In genomic region chr15:83422299-83422981, GRCm38 (mm10) we compare ENCODE assay signal across 11 mouse cellular contexts. TPM values are rescaled to one million over a fixed set of nuclear protein-coding genes. Genes with fewer than 3 reads are reported as not detected.
DNase-seq lines count a peak whose midpoint lies in the region; ATAC-seq and TF ChIP-seq lines count a peak whose summit lies in the region.
"Had no signal": no experiment of that assay in that cellular context is flagged by ENCODE, and none has a peak within 500 bp of the region (broad histone marks: within the 10 kb centered on the region; RNA-seq: fewer than 3 reads in every experiment).

No protein-coding gene starts in this region.

- H3K9ac ChIP-seq in heart, postnatal 0 days (replicated peaks; ENCODE audit: low read depth, low read length) = no peak overlapping the region
- H3K9ac ChIP-seq: embryonic facial prominence, embryonic 15.5 days had no signal

- peak overlapping the region; percentile 8; the same call in 1 of the 2 replicates for H3K4me3 ChIP-seq in heart, embryonic 10.5 days
- H3K4me3 ChIP-seq in bone marrow, adult 2 months (replicated peaks; ENCODE audit: control insufficient read depth, low read depth, low read length) = peak overlapping the region; percentile 47
- no peak overlapping the region for H3K4me3 ChIP-seq in heart, postnatal 0 days (ENCODE audit: low read depth, low read length)
- H3K4me3 ChIP-seq: embryonic facial prominence, embryonic 15.5 days had no signal

- H3K4me1 ChIP-seq in heart, embryonic 10.5 days = peaks cover 72% of the 10 kb centered on the region
- peaks cover 9% of the 10 kb centered on the region for H3K4me1 ChIP-seq in bone marrow, adult 2 months (ENCODE audit: control insufficient read depth, insufficient read depth, low read length)
- peaks cover 79% of the 10 kb centered on the region for H3K4me1 ChIP-seq in heart, postnatal 0 days (ENCODE audit: control insufficient read depth, insufficient read depth)

- no peak for TF ChIP-seq POLR2A in bone marrow, adult 2 months (IDR thresholded peaks at IDR 0.05; ENCODE audit: borderline replicate concordance, control insufficient read depth, low read depth, low read length)

- ATAC-seq in heart, postnatal 0 days (ENCODE audit: insufficient read depth, low read depth) = no peak

- TF ChIP-seq CTCF in bone marrow, adult 2 months (IDR thresholded peaks at IDR 0.05; ENCODE audit: control insufficient read depth, insufficient read depth, low read length) = no peak
- no peak for TF ChIP-seq CTCF in heart, postnatal 0 days (IDR thresholded peaks at IDR 0.05; ENCODE audit: low read depth)

- 71% methylated on average over 15 of the region's 15 CpGs for WGBS in heart, embryonic 10.5 days
- WGBS in bone marrow, adult 2 months = 70% methylated on average over 15 of the region's 15 CpGs
- WGBS in heart, postnatal 0 days = 57% methylated on average over 15 of the region's 15 CpGs

- H3K4me2 ChIP-seq in heart, postnatal 0 days (ENCODE audit: low read depth, low read length) = no peak overlapping the region
- H3K4me2 ChIP-seq: embryonic facial prominence, embryonic 15.5 days had no signal

- intact Hi-C loops in heart, postnatal 36 days (cut with DNase I) = no loop called here

- no peak for TF ChIP-seq EP300 in heart, postnatal 0 days (IDR thresholded peaks at IDR 0.05; ENCODE audit: low read depth)

- H3K27ac ChIP-seq in heart, embryonic 10.5 days = peak overlapping the region; percentile 64; the same call in 1 of the 2 replicates
- peak overlapping the region; percentile 89 for H3K27ac ChIP-seq in bone marrow, adult 2 months (ENCODE audit: control insufficient read depth, insufficient read depth, low read depth, low read length, poor library complexity)
- peak overlapping the region; percentile 80 for H3K27ac ChIP-seq in heart, postnatal 0 days (ENCODE audit: low read depth)
- H3K27ac ChIP-seq: embryonic facial prominence, embryonic 15.5 days had no signal

- H3K27me3 ChIP-seq in heart, embryonic 10.5 days (ENCODE audit: insufficient read depth, poor library complexity, severe bottlenecking) = no peaks in the 10 kb centered on the region
- no peaks in the 10 kb centered on the region for H3K27me3 ChIP-seq in heart, postnatal 0 days (ENCODE audit: control insufficient read depth, insufficient read depth, low read length)
- H3K27me3 ChIP-seq: embryonic facial prominence, embryonic 15.5 days had no signal

- DNase-seq in heart, embryonic 10.5 days (ENCODE audit: low spot score) = no peak
- DNase-seq in heart, postnatal 36 days = no peak
- no peak for DNase-seq in heart, postnatal 0 days (ENCODE audit: low spot score)
- peak; percentile 47 for DNase-seq in naive thymus-derived CD4-positive, alpha-beta T cell, adult 2 months (ENCODE audit: low read depth)
- no peak for DNase-seq in left cerebral cortex, adult 18-20 months (ENCODE audit: low spot score in 2 of 2)
- DNase-seq in left cerebral cortex, adult 9 months (ENCODE audit: low spot score in 2 of 2) = no peak
- DNase-seq in ovary, adult 18-20 months (ENCODE audit: low spot score) = no peak
- DNase-seq: kidney, adult 18-20 months; thymus, adult 2 months had no signal

- no peaks in the 10 kb centered on the region for H3K36me3 ChIP-seq in heart, embryonic 10.5 days
- no peaks in the 10 kb centered on the region for H3K36me3 ChIP-seq in heart, postnatal 0 days (replicated peaks; ENCODE audit: control insufficient read depth, insufficient read depth, low read length)
- H3K36me3 ChIP-seq: embryonic facial prominence, embryonic 15.5 days had no signal

- H3K9me3 ChIP-seq in heart, embryonic 10.5 days = no peaks in the 10 kb centered on the region
- no peaks in the 10 kb centered on the region for H3K9me3 ChIP-seq in heart, postnatal 0 days (replicated peaks; ENCODE audit: control insufficient read depth, low read length)
- H3K9me3 ChIP-seq: embryonic facial prominence, embryonic 15.5 days had no signal

RNA-seq across cellular contexts. Expression of gene Pacsin2, which starts 42.0 kb away (rescaled TPM):
- 81.9 and 82.4 TPM in 2 replicates for polyA plus RNA-seq in heart, embryonic 10.5 days (2016; fragmentation: Nextera tagmentation; extraction: Ambion mirVana)
- 100 to 1,000 TPM; 174 to 191 TPM for total RNA-seq in heart, postnatal 36 days (2021)
- 47.6 and 48.2 TPM in 2 replicates for polyA plus RNA-seq in bone marrow, adult 2 months (2011; ENCODE audit: insufficient read depth, insufficient read length, low replicate concordance, missing spikeins)
- 65.0 and 78.0 TPM in 2 replicates for total RNA-seq in heart, postnatal 0 days (2014; rRNA removed; ENCODE audit: low replicate concordance)
- polyA plus RNA-seq in heart, postnatal 0 days (2015; fragmentation: Nextera tagmentation; extraction: Ambion mirVana) = 53.0 and 63.3 TPM in 2 replicates
- total RNA-seq in left cerebral cortex, adult 18-20 months (2021) = 100 to 1,000 TPM; 105 to 116 TPM
